Mouse (Mus musculus) skeletal muscle tissue, adult 2 months (tissue): ENCODE measurements around the gene Atg9b.

Experiments
- DNase-seq: peaks from one replicate; pipeline ENCODE4 v3.0.0-alpha.2; 2012; ENCODE audit warnings: low read depth, low spot score

The Atg9b gene

DNA sequence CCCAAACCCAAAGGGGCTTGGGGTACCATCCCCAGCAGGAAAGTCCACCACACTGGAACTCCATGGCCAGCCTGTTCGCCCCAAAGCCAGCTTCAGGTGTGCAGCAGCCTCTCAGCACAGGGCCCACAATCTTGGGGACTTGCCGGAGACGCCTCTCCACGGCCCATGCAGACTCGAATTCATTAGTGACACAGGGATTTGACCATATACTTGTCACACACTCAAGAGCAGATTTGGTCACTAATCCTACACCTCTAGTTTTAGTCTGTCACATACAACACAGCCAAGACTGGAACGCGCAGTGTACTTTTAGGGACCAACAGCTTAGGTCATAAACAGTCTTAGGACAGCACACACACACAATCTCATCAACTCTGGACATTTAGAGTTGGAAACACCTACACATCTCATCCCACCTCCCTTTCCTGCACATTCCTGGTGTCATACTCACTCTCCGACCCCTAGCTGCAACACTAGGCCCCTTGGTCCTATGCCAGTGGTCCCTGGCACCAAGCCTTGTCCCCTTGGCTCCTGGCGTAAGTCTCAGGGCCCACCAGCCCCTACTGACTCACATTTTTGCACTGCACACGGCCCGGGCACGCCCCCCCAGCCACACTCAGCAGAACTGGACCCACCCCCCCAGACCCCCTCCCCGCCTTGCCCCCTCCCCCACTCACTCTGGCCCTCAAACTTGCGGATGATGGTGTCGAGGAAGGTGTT is 41.3 kb downstream of the Atg9b start:
- DNase-seq = no peak

- DNase-seq = no peak
These were observed 41.9 kb downstream of the Atg9b start for GRCm38 (mm10) chr5:24350073-24350472.

DNA sequence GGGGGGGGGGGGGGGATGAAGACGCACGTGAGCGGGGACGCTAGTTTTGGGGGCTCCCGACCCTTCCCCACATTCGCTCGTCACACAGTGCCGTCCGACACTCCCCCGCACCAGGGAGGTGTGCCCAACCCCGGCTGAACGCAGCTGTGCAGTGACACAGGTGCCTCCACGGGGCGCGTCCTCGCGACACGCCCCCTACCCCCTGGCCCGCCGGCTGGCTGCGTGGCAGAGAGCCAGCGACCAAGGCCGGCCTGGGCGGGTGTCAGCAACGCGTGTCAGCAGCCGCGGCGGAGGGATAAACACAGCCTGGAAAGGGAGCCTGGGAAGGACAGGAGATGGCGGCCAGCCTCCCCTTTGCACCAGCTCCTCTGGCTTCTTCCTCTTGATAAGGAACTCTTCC is 43.4 kb downstream of the Atg9b start:
- DNase-seq = no peak

DNA sequence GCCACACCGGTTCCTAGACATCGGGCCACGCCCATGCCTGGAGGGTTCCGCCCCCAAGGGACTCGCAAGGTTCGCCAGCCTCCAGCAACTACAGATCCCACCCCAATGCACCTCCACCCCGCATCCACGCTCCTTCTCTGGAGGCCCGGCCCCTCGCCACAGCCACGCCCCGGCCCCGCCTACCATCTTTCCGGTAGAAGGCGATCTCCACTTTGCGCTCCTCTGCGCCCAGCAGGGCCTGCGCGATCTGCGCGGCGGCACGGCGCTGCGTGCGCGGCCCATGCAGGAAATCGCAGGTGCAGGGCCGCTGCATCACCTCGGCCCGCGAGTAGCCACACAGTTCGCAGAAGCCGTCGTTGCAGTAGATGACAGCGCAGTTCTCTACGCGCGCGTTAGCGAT is 43.8 kb downstream of the Atg9b start:
- DNase-seq = no peak

- no peak for DNase-seq
These were observed 44.6 kb downstream of the Atg9b start for GRCm38 (mm10) chr5:24347186-24347875.

DNA sequence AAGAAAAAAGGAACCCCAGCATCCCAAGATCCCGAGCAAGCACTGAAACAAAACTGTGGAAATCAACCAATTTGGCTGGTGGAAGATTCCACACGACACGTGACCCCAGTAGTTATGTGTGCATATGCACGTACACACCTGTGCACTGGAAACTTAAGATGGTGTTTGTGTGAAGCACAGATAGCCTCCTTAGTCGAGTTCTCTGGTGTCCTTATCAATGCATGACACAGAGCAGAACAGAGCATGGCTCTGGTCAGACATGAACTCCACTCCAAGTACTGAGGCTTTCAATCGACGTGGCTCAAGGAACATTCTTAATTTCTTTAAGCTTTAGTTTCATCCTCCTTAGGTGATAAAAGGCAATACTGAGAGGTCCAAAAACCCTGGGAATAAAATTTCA is 45.6 kb downstream of the Atg9b start:
- no peak for DNase-seq

DNA sequence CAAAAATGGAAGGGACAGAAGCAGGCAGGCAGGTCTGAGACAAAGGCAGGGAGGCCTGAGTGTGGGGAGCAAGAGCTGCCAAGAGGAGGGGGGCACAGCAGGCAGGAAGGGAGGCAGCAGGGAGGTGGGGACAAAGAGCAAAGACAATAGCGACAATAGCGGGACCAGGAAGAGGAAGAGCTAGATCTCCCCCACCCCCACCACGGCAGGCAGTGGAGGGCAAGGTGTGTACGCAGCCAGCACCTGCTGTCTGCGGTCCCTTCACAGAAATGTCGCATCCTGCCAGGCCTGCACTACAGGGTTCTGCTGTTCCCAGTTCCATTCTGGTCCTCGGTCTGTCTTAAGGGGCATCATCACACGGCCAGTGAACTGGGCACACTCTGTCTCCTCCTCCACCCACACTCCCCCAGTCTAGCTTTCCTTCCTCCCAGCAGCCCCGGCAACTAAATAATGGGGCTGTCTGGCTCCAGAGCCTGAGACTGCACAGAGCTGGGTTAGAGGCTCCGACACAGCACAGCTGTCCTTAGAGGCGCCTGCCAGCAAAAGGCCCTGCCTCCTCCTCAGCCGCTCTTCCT is 47.4 kb downstream of the Atg9b start:
- DNase-seq = no peak

DNA sequence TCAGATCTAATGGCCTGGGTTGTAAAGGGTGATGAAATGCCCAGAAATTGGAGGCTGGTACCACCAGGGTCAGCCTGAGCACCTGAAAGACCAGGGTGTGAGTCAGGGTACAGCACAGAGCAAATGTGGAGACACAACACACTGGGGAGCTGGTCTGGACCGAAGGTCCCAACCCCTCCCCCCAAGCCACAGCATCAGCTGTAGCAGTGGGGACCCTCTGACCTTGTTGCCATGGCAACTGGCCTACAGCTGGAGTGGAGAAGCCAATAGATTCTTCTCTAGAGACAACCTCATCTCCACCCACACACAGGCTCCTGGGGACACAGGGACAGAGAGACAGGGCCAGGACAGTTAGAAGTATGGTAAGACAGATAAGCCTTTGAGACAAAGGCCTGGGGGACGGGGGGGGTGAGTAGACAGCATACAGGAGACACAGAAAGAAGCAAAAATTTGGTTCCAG is 47.9 kb downstream of the Atg9b start:
- no peak for DNase-seq

DNA sequence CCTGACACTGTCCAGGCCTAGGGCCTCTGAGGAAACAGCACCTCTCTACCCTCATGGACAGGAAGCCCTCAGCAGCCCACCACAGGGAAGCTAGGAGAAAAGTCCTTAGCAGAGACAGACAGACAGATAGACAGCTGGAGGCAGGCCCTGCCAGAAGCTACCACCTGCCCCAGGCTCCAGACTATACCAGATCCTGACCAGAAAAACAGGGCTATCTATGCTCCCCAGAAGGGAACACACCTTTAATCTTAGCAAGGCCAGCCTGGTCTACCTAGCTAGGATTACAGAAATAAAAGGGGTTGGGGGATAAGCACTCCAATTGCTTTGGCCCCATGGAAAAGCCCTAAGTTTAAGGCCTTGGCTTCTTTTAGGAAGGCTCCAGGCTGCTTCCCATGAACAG is 48.6 kb downstream of the Atg9b start:
- DNase-seq = no peak

DNA sequence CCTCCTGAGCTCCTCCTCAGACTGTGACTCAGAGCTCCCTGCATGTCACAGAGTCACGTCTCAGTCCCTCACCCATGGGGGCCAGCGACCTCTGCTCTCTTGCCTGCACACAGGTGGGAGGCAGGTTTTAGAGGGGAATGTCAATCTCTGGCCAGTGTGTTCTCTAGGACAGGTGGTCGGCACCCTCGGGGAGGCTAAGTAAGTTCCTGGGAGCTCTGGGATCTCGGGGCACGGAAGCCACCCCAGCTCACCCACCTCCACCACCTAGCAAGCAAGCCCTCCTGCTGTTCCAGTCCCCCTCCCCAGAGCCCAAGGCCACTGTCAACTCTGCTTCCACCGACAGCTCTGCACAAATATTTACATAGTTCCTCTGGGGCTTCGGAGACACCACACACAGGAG is 49.0 kb downstream of the Atg9b start:
- no peak for DNase-seq

GRCm38 (mm10) chr5:24342205-24342963 is 49.6 kb downstream of the Atg9b start:
- DNase-seq = no peak

GRCm38 (mm10) chr5:24337821-24338220 is 54.1 kb downstream of the Atg9b start:
- no peak for DNase-seq

DNA sequence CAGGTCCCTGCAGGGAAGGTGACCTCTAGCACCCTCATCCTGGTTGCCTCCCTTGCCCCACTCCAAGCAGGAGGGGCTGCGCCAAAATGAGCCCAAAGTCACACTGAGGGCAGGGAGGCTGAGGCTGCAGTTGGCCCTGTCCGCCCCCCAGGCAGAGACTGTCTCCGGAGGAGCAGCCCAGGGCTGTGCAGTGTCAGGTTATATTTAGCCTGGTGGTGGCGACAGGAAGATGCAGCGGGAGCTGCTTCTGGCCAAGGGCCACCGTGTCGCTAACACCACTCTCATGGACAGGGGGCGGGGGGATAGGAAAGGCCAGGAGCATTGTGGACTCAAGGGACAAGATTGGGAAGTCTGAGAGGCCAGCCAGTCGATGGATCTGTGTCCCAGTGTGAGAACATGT is 54.6 kb downstream of the Atg9b start:
- no peak for DNase-seq

DNA sequence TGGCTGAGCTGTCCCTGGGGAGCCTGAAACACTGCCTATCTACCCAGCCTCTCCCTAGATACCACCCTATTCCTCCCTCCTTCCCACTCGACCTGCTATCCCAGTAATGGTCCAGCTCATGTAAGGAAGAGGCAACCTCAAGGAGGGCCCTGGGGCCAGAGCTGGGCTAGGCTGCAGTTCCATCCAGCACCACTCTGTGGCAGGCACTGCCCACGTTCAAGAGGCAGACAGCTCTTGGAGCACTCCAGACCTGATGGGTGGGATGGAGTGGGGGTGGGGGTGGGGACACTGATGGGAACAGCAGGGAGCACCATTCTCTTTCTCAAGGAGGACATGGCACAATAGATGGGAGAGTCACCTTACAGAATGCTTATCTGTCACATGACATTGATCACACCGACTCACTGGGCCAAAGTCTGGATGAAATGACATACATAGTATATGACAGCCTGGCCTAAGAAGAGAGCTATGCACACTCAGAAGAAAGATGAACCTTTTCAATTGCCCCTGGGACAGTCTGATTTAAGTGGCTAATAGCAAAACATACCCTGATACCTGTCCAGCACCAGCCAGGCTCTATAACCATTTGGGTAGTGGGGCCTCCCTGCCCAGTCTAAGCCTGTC is 55.9 kb downstream of the Atg9b start:
- no peak for DNase-seq

GRCm38 (mm10) chr5:24334749-24335148 is 57.2 kb downstream of the Atg9b start:
- no peak for DNase-seq
